Mouse (Mus musculus) forebrain, embryonic 16.5 days (tissue): ENCODE measurements around the gene Lrrn4. TPM values are rescaled to one million over a fixed set of nuclear protein-coding genes. Genes with fewer than 3 reads are reported as not detected.

Experiments
- ATAC-seq: fragments of 200-750 bp; cut with Nextera tagmentation; 2 replicates; pipeline ENCODE4 v1.8.0; 2017; ENCODE audit warnings: mild to moderate bottlenecking, moderate library complexity
- H3K27ac ChIP-seq: fragments of 300-500 bp; sonication (generic); 2 replicates; pipeline ENCODE4 v1.5.1; 2014; ENCODE audit warnings: low read length, control low read depth
- H3K27me3 ChIP-seq: fragments of 300-500 bp; sonication (generic); replicated peaks from 2 replicates; pipeline ENCODE4 v1.6.1; 2014; ENCODE audit warnings: low read length; ENCODE audit not compliant: control insufficient read depth, insufficient read depth
- H3K36me3 ChIP-seq: fragments of 300-500 bp; sonication (generic); 2 replicates; pipeline ENCODE4 v1.6.1; 2014; ENCODE audit not compliant: control insufficient read depth, insufficient read depth
- H3K4me1 ChIP-seq: fragments of 300-500 bp; sonication (generic); replicated peaks from 2 replicates; pipeline ENCODE4 v1.6.1; 2014; ENCODE audit warnings: low read length; ENCODE audit not compliant: control insufficient read depth, insufficient read depth
- H3K4me2 ChIP-seq: fragments of 300-500 bp; sonication (generic); 2 replicates; pipeline ENCODE4 v1.6.1; 2014; ENCODE audit warnings: mild to moderate bottlenecking, low read length, control low read depth
- H3K4me3 ChIP-seq: fragments of 300-500 bp; sonication (generic); replicated peaks from 2 replicates; pipeline ENCODE4 v1.5.1; 2014; ENCODE audit warnings: mild to moderate bottlenecking, low read length, control low read depth
- H3K9ac ChIP-seq: fragments of 300-500 bp; sonication (generic); replicated peaks from 2 replicates; pipeline ENCODE4 v1.6.1; 2014; ENCODE audit warnings: low read depth, low read length, control low read depth
- H3K9me3 ChIP-seq: fragments of 300-500 bp; sonication (generic); 2 replicates; pipeline ENCODE4 v1.6.1; 2016; ENCODE audit warnings: low read length; ENCODE audit not compliant: control insufficient read depth
- WGBS: fragments of 180-500 bp; shearing (Covaris S2); extraction: QIAGEN DNeasy Blood & Tissue Kit; methylation state at CpG from one replicate; pipeline ENCODE4 v1.1.7; 2014; 5-methylcytosine and 5-hydroxymethylcytosine counted together
- polyA plus RNA-seq: library from polyadenylated mRNA; unstranded; fragments of >200 nt; fragmentation: Nextera tagmentation; extraction: Ambion mirVana; gene quantifications from 2 replicates; pipeline ENCODE4 v1.2.1, GENCODE M21; 2015

Lrrn4 gene
- polyA plus RNA-seq, 1 experiment from 2014 or later, result 0.22 TPM

DNA sequence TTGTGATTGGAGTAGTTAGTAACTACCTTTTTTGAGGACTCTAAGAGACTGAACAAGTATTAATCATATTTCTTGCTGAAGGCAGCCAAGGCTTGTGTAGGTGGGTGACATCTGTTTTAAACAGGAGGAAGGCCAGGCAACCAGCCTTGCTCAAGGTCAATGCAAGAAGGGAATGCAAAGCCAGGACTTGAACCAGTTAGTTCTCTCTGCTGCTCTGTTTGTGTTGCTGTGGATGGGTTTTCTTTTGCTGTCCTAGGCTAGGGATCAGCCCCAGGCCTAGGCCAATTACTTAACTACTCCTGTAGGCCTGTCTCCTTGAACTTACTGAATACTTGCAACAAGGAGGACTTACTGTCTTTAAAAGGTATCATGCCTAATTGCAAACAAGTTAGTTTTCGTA is 27.6 kb downstream of the Lrrn4 start:
- no peak for ATAC-seq
- H3K9ac ChIP-seq, result no peak overlapping the region

DNA sequence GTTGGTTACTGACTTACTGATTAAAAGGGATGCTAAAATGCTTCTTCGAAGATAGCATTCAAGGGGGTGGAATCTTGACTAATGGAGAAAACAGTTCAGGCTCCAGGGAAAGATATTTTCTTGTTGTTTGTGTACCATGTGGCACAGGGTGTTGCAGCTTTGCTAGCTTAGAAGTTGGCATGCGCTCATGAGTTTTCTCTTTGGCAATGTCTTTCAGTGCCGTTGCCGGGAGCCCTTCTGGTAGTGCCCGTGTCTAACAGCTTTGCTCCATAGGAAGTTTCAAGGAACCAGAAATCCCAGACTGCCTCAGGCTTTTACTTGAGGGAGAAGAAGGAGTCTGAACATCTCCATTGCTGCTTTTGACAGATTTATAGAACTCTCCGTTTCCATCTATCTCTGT is 31.6 kb downstream of the Lrrn4 start:
- WGBS, result 68% methylated on average over 6 of the region's 6 CpGs
- no peak overlapping the region; the same call in 1 of the 2 replicates for H3K9ac ChIP-seq
- H3K4me3 ChIP-seq, result no peak overlapping the region
- 0 out of 2 replicates have a peak overlapping the region, but pooled peaks have one; percentile 12 for H3K4me2 ChIP-seq
- H3K4me1 ChIP-seq, result peaks cover 24% of the 10 kb centered on the region
- no peak overlapping the region for H3K27ac ChIP-seq
- no peak for ATAC-seq
- peaks cover 6% of the 10 kb centered on the region for H3K36me3 ChIP-seq
- no peaks in the 10 kb centered on the region for H3K9me3 ChIP-seq
- no peaks in the 10 kb centered on the region for H3K27me3 ChIP-seq

More for the DNA sequence above, 27.6 kb downstream of the Lrrn4 start:
- no peak overlapping the region for H3K27ac ChIP-seq
- no peaks in the 10 kb centered on the region for H3K27me3 ChIP-seq
- H3K9me3 ChIP-seq, result no peaks in the 10 kb centered on the region
- 98% methylated on average over 1 of the region's 1 CpGs for WGBS
- H3K4me1 ChIP-seq, result peaks cover 12% of the 10 kb centered on the region
- H3K36me3 ChIP-seq, result peaks cover 6% of the 10 kb centered on the region
- no peak overlapping the region for H3K4me3 ChIP-seq
- H3K4me2 ChIP-seq, result no peak overlapping the region

DNA sequence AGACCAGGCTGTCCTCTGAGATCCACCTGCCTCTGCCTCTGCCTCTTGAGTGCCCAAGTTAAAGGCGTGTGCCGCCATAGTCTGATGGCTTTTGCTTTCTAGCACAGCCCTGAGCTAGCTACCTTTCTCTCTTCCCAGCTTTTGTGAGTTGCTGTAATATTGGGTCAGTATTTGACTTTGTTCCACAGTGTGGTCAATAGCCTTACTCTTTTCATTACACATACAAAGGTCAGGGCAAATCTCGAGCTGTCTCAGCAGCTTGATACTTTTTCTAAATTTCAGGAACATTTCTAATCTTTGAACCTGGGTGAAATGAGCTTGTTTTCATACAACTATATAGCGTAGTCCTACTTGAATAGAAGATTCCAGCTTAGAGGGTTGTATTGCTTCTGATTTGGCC is 32.3 kb downstream of the Lrrn4 start:
- WGBS, result 94% methylated on average over 4 of the region's 4 CpGs
- ATAC-seq, result no peak
- Histone ChIP-seq H3K4me3 (no peak overlapping the region), H3K36me3 (peaks cover 6% of the 10 kb centered on the region), H3K9me3 (no peaks in the 10 kb centered on the region), H3K27me3 (no peaks in the 10 kb centered on the region), H3K9ac (no peak overlapping the region), H3K27ac (no peak overlapping the region), H3K4me1 (peaks cover 24% of the 10 kb centered on the region), H3K4me2 (peak overlapping the region; percentile 9; the same call in 1 of the 2 replicates)

DNA sequence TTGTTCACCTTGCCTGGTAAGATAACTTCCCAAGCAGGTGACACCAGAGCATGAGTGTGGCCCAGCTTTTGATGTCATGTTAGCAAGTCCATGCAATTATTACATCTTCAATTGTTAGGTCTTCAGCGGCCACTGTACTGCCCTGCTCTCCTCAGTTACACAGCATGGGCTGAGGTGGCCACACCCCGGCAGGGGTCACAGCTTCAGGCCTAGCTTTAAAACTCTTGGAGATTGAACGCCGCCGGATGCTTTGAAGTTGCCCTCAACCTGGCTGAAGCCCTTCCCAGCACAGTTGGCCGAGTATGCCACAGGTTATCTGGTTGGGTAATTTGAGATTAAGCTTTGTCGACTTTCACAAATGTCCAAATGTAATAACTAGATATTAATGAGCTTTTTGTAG is 33.1 kb downstream of the Lrrn4 start:
- no peak overlapping the region for H3K27ac ChIP-seq
- no peaks in the 10 kb centered on the region for H3K9me3 ChIP-seq
- 32% methylated on average over 7 of the region's 7 CpGs for WGBS
- no peak for ATAC-seq
- peaks cover 6% of the 10 kb centered on the region for H3K36me3 ChIP-seq
- no peaks in the 10 kb centered on the region for H3K27me3 ChIP-seq
- peaks cover 24% of the 10 kb centered on the region for H3K4me1 ChIP-seq
- peak overlapping the region; percentile 99 for H3K4me3 ChIP-seq
- peak overlapping the region; percentile 88 for H3K4me2 ChIP-seq
- peak overlapping the region; percentile 91 for H3K9ac ChIP-seq

DNA sequence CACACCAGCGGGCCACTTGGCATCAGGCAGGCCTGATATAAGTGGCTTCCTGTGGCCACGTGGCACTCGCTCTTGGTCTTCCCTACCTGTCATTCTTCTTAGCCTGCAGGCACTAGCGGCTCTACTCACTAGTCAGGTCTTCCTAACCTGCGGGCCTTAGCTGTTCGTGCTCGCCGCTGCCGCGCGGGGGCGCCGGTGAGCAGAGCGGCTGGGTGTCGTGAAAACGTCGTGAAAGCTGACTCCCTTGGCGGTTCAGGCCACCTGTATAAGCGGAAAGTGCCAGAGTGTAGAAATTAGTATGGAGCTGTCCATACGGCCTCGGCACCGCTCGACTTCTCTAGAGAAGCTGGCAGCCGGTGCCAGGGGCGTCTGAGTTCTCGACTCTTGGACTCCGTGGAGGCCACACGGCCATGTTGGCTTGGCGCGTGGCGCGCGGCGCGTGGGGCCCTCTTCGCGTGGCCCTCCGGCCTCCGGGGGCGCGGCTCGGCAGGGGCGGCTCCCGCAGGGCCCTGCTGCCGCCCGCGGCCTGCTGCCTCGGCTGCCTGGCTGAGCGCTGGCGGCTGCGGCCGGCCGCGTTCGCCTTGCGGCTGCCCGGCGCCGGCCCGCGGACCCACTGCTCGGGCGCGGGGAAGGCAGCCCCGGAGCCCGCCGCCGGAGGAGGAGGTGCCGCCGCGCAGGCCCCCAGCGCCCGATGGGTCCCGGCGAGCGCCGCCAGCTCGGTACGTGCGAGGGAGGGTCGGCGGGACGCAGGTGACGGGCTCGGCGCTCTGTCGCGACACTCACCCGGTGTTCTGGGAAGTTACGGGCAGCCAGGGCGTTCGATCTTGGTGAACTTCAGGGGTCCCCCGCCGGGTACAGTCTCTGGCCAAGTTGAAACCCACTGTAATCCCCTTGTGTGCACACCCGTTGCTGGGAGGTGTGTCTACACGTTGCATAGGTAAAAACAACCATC is 34.0 kb downstream of the Lrrn4 start, which contains the start of gene Crls1:
TSS of gene Crls1 (plus strand) at position 260 of the 952 bp plus-strand sequence.
- Histone ChIP-seq H3K27ac (peak within 1 kb of the TSS; percentile 90), H3K36me3 (peaks cover 4% of the 10 kb centered on the region; the same call in 1 of the 2 replicates), H3K27me3 (no peaks in the 10 kb centered on the region), H3K9ac (peak within 1 kb of the TSS; percentile 91), H3K9me3 (no peaks in the 10 kb centered on the region), H3K4me2 (peak within 1 kb of the TSS; percentile 88), H3K4me1 (peaks cover 24% of the 10 kb centered on the region), H3K4me3 (peak within 1 kb of the TSS; percentile 99)
- peak; percentile 92 for ATAC-seq
- under 1% methylated on average over 96 of the region's 96 CpGs for WGBS

DNA sequence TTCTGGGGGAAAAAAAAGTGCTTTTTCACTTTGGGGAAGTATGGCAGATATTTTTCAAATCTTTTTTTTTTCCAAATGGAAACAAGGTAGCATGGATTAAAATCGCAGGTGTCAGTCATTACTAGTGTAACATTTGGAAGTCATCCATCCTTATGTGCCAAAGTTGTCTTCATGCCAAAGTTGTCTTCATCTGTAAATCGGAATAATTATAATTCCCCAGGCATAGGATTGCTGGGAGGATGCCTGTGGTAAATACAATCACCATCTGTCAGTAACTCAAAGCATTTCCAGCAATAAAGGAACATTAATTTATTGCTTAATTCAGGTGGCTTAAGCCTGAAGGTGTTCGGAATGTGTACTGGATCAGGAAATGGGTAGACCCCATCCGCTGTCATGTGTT is 39.6 kb downstream of the Lrrn4 start:
- WGBS, result 78% methylated on average over 4 of the region's 4 CpGs

More for the DNA sequence above, 39.6 kb downstream of the Lrrn4 start:
- Histone ChIP-seq H3K4me1 (no peaks in the 10 kb centered on the region), H3K27ac (no peak overlapping the region), H3K36me3 (no peaks in the 10 kb centered on the region), H3K4me3 (no peak overlapping the region), H3K27me3 (no peaks in the 10 kb centered on the region), H3K4me2 (no peak overlapping the region), H3K9ac (no peak overlapping the region), H3K9me3 (no peaks in the 10 kb centered on the region)
- ATAC-seq, result no peak

Other genes with a start within 250 kb of the Lrrn4 start
- gene Shld1, start 194.0 kb downstream of the Lrrn4 start, polyA plus RNA-seq, result 21.6 and 22.0 TPM in 2 replicates
- gene Chgb, start 99.6 kb downstream of the Lrrn4 start, polyA plus RNA-seq, result 40.6 and 48.8 TPM in 2 replicates
- 28.4 TPM in 2 replicates for gene Trmt6, start 64.8 kb downstream of the Lrrn4 start, polyA plus RNA-seq
- 8.8 and 9.2 TPM in 2 replicates for gene Mcm8, start 64.8 kb downstream of the Lrrn4 start, polyA plus RNA-seq
- gene Crls1, start 34.2 kb downstream of the Lrrn4 start, polyA plus RNA-seq, result 7.2 and 9.2 TPM in 2 replicates
- gene Fermt1, start 65.0 kb upstream of the Lrrn4 start, polyA plus RNA-seq, result not detected in 2 replicates